Mouse (Mus musculus) cortical plate, adult 2 months (tissue): Measurements from ENCODE around the gene Mroh3. TPM values are rescaled to one million over a fixed set of nuclear protein-coding genes. Genes with fewer than 3 reads are reported as not detected.

Experiments used
- H3K27ac ChIP-seq: fragments of 200-500 bp; 2 replicates; pipeline ENCODE4 v1.5.1; 2012; ENCODE audit warnings: low read length, control low read depth, inconsistent platforms; ENCODE audit not compliant: insufficient read depth
- H3K4me1 ChIP-seq: fragments of 200-500 bp; 2 replicates; pipeline ENCODE4 v1.6.1; 2011; ENCODE audit warnings: low read length; ENCODE audit not compliant: control insufficient read depth, insufficient read depth
- H3K4me3 ChIP-seq: fragments of 200-500 bp; 2 replicates; pipeline ENCODE4 v1.5.1; 2011; ENCODE audit warnings: mild to moderate bottlenecking, low read length, control low read depth; ENCODE audit not compliant: insufficient read depth
- CTCF ChIP-seq: fragments of 200-500 bp; IDR thresholded peaks from 2 replicates; pipeline ENCODE4 v1.5.1; 2011; ENCODE audit warnings: mild to moderate bottlenecking, control low read depth, low read length; ENCODE audit not compliant: insufficient read depth; ENCODE audit errors: extremely low read depth
- POLR2A ChIP-seq: fragments of 200-500 bp; IDR thresholded peaks from 2 replicates; pipeline ENCODE4 v1.6.1; 2011; ENCODE audit warnings: mild to moderate bottlenecking, low read length, control low read depth; ENCODE audit not compliant: insufficient read depth; ENCODE audit errors: extremely low read depth
- polyA plus RNA-seq: library from polyadenylated mRNA; depleted of rRNA; stranded (reverse); fragments of >200 nt; gene quantifications from 2 replicates; pipeline ENCODE4 v1.2.3, GENCODE M21; 2012

Mroh3 gene
- polyA plus RNA-seq, 1 experiment, result 1.6 TPM

- Histone ChIP-seq H3K4me1 (no peaks in the 10 kb centered on the region), H3K4me3 (no peak overlapping the region), H3K27ac (no peak overlapping the region)
- TF ChIP-seq CTCF, result no peak
- TF ChIP-seq POLR2A, result no peak
Observed at GRCm38 (mm10) chr1:136190033-136190432, 22.6 kb downstream of the Mroh3 start.

GRCm38 (mm10) chr1:136179511-136180001 is 33.1 kb downstream of the Mroh3 start:
- H3K4me1 ChIP-seq, result no peaks in the 10 kb centered on the region
- H3K4me3 ChIP-seq, result no peak overlapping the region
- H3K27ac ChIP-seq, result no peak overlapping the region
- TF ChIP-seq POLR2A, result no peak
- no peak for TF ChIP-seq CTCF

DNA sequence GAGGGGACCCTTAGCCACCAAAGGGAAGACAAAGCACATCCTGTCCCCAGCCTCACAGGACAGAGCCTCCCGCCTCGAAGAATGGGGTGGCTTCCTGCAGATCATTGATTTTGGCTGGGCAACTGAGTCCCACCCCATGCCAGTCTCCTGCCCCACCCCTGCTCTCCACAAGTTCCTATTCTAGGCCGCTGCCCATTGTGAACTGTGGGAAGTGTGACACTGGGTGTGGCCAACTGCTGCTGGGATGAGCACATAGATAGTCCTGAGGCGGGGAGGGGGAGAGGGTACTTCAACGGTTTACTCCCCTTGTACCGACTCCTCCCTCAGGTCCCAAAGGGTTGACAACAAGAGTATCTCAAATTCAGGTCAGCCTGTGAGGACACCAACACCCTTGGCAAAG is 33.9 kb downstream of the Mroh3 start:
- H3K27ac ChIP-seq, result no peak overlapping the region
- H3K4me3 ChIP-seq, result no peak overlapping the region
- no peaks in the 10 kb centered on the region for H3K4me1 ChIP-seq
- no peak for TF ChIP-seq CTCF
- TF ChIP-seq POLR2A, result no peak

DNA sequence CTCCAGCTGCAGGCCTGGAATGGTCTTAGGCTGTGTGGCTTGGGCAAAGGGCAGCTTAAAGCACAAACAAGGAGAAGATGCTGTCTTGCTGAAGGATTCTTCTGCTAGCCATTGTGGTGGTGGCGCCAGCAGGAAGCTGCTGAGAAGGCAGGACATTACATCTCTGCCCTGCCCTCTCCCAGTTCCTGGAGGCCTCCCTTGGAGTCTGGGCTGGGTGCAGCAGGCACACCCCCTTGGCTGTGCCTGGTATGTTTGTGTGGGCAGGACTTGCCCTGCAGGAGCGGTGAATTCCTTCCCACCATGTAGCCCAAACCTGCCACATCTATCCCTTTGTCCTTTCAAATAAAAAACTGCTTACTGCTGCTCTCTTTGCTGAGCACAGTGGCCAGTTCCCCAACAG is 35.5 kb downstream of the Mroh3 start:
- H3K27ac ChIP-seq, result no peak overlapping the region
- no peak overlapping the region for H3K4me3 ChIP-seq
- TF ChIP-seq CTCF, result no peak
- H3K4me1 ChIP-seq, result no peaks in the 10 kb centered on the region

DNA sequence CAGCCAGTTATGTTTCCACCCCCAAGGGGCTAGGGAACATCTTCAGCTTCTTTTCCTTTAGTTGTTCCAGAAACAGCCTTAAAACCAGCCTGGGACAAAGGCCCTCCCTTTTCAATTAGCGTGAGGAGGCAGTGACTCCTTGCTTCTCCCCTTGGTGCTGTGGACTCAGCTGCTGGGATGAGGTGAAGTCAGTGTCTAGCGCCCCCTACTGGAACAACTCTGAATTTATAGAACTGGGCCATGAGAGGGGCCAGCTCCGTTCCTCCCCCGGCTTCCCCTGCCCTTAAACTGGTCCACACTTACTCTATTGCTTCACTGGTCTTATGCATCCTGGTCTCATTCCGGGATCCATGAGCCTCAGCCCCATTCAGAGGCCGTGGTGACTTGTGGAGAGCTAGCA is 37.4 kb downstream of the Mroh3 start:
- no peak overlapping the region for H3K27ac ChIP-seq
- H3K4me1 ChIP-seq, result no peaks in the 10 kb centered on the region
- no peak overlapping the region for H3K4me3 ChIP-seq
- TF ChIP-seq POLR2A (no peak), CTCF (peak; percentile 72)

GRCm38 (mm10) chr1:136174101-136174606 is 38.5 kb downstream of the Mroh3 start:
- Histone ChIP-seq H3K4me1 (no peaks in the 10 kb centered on the region), H3K27ac (no peak overlapping the region), H3K4me3 (no peak overlapping the region)
- TF ChIP-seq POLR2A (no peak), CTCF (no peak)

DNA sequence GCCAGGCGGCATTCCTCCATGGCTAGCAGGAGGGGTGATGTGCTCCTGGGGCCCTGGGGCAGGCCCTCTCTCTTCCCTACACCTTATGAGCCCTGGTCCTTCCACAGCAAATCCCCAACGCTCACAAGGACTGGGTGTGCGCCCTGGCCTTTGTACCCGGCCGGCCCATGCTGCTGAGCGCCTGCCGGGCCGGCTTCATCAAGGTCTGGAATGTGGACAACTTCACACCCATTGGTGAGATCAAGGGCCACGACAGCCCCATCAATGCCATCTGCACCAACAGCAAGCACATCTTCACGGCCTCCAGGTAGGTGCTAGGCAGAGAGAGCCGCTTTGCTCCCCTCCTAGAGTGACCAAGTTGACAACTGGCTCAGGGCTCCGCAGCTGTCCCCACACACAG is 39.9 kb downstream of the Mroh3 start:
- Histone ChIP-seq H3K4me3 (no peak overlapping the region), H3K4me1 (no peaks in the 10 kb centered on the region), H3K27ac (no peak overlapping the region)
- TF ChIP-seq POLR2A (no peak), CTCF (no peak)

DNA sequence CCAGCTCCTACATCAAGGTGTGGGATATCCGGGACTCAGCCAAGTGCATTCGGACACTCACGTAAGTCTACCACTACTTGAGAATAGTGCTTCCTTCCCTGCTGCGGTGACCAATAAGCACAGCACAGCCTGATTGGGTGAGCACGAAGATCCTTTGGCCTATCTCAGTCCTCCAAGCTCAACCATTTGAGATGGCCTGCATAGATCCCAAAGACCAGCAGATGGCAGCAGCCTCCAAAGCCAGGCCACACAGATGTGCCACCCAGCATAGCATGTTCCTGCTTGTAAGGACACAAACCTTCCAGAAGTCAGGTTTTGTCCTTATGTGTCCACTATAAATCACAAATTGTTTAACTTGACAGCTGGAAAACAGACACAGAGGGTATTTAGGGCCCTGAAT is 42.5 kb downstream of the Mroh3 start:
- Histone ChIP-seq H3K27ac (no peak overlapping the region), H3K4me1 (peaks cover 2% of the 10 kb centered on the region), H3K4me3 (no peak overlapping the region)
- TF ChIP-seq CTCF (peak; percentile 91), POLR2A (no peak)

GRCm38 (mm10) chr1:136167657-136168056 is 45.0 kb downstream of the Mroh3 start:
- H3K27ac ChIP-seq, result no peak overlapping the region
- no peak overlapping the region for H3K4me3 ChIP-seq
- H3K4me1 ChIP-seq, result peaks cover 2% of the 10 kb centered on the region
- TF ChIP-seq CTCF, result peak; percentile 66
- TF ChIP-seq POLR2A, result no peak

DNA sequence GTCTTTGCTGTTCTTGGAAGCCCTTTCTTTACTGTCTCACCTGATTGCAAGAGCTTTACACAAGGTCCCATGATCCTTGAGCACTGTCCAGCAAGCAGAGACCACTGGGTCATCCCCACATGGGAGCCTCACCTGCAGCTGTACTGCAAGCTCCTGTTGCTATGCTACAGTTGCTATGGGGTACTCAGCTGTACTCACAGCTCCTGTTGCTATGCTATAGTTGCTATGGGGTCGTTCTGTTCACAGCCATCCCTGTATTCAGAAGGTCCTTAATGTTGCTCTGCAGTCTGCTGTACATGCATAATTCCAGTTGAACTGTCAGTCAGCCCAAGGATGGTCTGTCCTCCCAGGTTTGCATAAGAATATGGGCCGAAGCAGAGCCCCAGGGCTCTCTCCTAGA is 47.2 kb downstream of the Mroh3 start:
- no peak for TF ChIP-seq CTCF
- no peak for TF ChIP-seq POLR2A
- Histone ChIP-seq H3K27ac (no peak overlapping the region), H3K4me3 (no peak overlapping the region), H3K4me1 (peaks cover 2% of the 10 kb centered on the region)
